Mouse (Mus musculus): ENCODE measurements around the gene Ska2.

Ska2 gene

DNA sequence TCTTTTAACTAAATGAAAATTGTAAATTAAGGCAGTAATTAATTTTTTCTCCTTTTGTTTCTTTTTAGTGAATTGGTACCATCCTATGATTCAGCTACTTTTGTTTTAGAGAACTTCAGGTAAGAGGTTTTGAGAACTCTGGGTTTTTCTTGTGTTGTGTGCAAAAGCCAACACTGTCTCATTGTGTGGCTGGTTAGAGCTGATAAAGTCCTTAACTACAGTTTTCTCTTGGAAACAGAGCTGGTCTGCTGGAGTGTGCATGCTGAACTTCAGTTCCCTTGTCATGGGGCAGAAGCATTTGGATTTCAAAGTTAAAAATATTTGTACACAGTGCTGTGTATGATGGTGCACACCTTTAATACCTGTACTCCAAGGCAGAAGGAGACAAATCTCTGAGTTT, 54.7 kb downstream of the Ska2 start:
- no peak for DNase-seq (ENCODE audit: extremely low spot score, low spot score)

DNA sequence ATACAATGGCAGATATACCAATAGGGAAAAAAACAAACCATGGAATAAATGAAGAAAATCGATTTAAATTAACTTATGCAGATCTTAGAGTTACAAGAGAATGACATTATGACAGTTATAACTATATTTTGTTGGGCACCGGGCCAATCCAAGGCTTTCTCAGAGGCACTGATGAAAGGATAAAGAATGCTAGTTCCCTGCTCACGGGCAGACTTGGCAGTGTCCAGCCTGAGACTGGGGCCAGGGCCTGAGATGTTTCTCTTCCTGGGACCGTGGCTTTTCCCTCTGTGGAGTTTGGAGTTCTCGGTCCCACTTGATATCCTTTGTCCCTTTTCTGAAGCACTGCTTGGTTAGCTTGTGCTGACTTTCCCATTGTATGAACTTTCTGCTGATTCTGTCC, 64.6 kb downstream of the Ska2 start:
- no peak for DNase-seq (ENCODE audit: extremely low spot score, low spot score)
